Mouse (Mus musculus): ENCODE measurements at regions not wholly inside any gene's neighbourhood (a gene's known extent, or its start where the extent isn't known, plus 50 kb on each side); places are given as distances from the start of the nearest gene placed in this dataset.

GRCm38 (mm10) chr15:41329286-41329685 lies 1195.1 kb downstream of the 9330182O14Rik start:
- no peak for TF ChIP-seq CTCF (IDR thresholded peaks at IDR 0.05; ENCODE audit: low read depth, low read length)
- TF ChIP-seq POLR2A (IDR thresholded peaks at IDR 0.05; ENCODE audit: insufficient read depth, low read length), result no peak

All from ES-Bruce4 (cell line).